Mouse (Mus musculus) testis, adult 2 months (tissue): Measurements from ENCODE around the gene Clasp1.

Experiments
- CTCF ChIP-seq: fragments of 200-500 bp; IDR thresholded peaks from 2 replicates; pipeline ENCODE4 v1.5.1; 2012; ENCODE audit warnings: low read depth, mild to moderate bottlenecking, inconsistent platforms, low read length, moderate library complexity; ENCODE audit not compliant: control insufficient read depth, insufficient read depth, insufficient replicate concordance
- POLR2A ChIP-seq: fragments of 200-500 bp; IDR thresholded peaks from 2 replicates; pipeline ENCODE4 v1.6.1; 2012; ENCODE audit warnings: low read depth, mild to moderate bottlenecking, inconsistent platforms, low read length, moderate library complexity; ENCODE audit not compliant: control insufficient read depth

DNA sequence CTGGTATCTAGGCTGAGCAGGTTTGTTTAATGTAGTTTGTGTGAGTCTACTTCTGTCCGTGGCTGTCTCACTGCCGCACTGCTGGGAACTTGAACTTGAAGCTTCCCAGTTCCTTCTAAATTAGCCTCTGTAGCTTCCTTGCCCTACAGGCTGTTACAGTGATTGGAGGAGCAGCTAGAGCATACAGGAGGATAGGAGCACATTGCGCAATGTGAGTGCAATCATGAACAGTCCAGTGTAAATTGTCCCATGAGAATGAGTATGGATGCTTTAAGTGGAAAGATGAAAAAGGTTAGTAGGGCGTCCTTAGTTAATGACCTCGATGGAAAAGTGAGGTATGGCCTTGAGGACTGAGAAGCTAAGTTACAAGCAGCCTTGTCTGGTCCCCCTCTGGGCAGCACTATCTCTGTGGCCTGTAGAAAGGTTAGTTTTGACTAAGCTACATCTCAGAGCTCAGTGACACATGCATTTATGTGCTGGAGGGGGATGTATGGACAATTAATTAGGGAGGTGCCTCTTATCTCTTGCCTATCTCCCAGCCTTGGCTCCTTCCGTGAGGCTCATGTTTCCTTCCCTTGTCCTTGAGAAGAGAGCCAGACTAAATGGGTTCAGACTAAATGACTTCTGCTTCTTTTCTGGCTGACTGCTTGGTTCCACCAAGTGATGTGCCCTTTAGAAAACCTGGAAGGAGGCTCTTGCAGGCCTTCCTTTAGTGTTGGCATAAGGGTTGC, 39.7 kb downstream of the Clasp1 start:
- TF ChIP-seq CTCF (no peak), POLR2A (no peak)
